Mouse (Mus musculus) brain, adult 2 months (tissue): ENCODE results near the gene Olfr56.

ENCODE experiments used
- DNase-seq: peaks from one replicate; pipeline ENCODE4 v3.0.0; 2011; ENCODE audit warnings: low read depth, low spot score

Olfr56 gene

DNA sequence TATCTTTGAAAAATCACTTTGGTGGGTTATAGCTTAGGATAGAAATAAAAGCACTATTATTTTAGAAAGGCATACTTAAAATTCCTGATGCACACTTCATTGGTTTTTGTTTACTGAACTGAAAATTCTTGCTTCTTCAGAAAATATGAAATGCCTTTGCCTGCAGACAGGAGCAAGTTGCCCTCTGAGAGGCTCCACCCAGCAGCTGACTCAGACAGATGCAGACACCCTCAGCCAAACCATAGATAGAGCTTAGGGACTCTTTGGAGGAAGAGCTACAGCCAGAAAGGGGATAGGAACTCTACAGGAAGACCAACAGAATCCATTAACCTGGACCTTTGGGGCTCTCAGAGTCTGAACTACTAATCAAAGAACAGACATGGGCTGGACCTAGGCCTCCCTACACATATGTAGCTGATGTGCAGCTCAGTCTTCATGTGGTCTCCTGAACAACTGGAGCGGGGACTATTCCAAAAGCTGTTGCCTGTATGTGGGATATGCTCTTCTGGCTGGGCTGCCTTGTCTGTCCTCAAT lies 113.4 kb downstream of the Olfr56 start:
- no peak for DNase-seq

DNA sequence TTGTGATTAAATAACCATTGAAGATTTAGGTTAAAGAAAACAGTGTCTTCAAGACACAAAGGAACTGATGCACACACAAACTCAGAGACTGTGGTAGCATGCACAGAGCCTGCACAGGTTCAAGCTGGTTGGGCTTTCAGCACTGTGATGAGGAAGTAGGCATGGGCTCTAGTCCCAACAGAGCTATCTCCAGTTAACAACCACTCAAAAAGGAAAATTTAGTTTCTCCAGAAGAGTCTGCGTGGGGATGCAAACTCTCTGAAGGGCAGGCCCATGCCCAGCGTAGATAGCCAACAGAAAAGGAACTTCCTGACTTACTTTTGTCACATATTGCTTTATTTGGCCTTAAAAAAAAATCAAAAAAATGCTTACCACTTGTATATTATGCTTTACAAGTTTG lies 114.1 kb downstream of the Olfr56 start:
- no peak for DNase-seq

DNA sequence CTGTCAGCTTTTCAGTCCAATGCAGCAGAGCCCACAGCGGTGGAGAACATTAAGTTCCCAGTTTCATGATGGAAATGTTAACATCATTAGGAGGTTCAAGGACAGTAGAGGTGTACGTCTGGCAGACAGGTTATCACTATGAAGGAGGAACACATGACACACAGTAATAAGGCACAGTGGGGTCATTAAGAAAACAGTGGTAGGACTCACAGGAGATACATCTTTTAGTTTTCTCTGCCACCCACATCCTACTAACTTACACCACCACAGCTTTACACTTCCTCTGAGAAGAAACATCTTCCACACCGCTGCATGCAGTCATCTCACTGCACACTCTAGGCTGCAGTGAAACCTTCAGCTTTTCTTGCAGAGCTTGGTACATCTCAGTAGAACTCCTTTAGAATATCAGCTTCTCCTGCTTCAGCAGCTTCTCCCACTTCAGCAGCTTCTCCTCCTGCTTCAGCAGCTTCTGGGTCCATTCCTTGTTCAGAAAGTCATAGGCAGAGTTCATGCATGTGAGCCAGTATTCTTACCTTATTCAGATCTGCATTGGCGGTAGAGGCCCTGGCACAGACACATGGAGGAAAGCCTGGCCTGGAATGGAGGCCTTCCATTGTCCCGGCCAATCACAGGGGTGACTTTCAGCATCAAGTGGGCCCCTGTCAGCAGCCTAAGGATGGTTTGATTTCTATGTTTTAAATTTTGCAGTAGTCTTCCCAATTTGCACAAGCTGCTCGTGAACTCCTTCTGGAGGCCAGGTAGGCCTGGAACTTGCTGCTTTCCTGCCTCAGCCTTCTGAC lies 115.4 kb downstream of the Olfr56 start:
- DNase-seq: no peak

DNA sequence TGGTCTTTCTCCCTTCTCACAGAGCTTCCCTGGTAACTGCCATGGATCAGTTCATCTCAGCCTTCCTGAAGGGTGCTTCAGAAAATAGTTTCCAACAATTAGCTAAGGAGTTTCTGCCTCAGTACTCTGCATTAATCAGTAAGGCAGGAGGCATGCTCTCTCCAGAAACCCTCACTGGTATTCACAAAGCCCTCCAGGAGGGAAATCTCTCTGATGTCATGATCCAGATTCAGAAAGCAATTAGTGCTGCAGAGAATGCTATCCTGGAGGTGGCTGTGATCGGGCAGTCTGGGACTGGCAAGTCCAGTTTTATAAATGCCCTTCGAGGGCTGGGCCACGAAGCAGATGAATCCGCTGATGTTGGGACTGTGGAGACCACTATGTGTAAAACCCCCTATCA lies 116.7 kb downstream of the Olfr56 start:
- no peak for DNase-seq

DNA sequence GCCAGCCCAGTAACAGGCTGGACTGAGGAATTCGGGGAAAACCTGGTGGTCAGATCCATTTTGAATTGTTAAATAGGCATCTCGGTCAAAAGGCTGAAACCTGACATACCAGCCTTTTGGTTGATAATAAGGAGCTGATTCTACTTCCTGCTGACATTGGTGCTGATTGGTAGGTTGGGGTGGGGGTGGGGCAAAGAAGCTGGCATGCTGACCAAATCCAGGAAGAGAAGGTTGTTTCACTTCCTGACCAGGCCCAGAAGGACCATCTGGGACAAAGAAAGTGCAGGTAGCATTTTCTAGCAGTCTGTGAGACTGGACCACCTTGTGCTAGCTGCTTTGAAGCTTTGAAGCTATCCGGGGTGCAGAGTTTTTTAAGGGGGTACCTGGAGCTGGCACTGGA lies 121.7 kb downstream of the Olfr56 start:
- DNase-seq: no peak

DNA sequence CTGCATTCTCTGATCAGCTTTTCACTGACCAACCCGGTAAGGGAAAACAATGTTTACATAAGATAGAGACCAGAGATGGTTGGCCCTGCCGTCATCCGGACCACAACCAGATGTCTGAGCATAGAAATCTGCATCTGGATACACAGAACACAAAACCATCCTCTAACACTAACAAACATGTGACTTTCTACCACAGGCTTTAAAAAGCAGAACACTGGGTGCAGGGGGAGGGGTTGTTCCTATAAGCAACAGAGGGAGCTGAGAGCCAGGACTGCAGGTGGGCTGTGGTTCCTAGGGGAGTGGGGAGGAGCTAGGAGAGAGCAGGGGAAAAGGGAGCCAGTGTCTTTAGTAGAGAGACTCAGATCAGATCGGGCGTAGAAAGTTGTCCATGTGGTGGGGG lies 122.8 kb downstream of the Olfr56 start:
- no peak for DNase-seq

DNA sequence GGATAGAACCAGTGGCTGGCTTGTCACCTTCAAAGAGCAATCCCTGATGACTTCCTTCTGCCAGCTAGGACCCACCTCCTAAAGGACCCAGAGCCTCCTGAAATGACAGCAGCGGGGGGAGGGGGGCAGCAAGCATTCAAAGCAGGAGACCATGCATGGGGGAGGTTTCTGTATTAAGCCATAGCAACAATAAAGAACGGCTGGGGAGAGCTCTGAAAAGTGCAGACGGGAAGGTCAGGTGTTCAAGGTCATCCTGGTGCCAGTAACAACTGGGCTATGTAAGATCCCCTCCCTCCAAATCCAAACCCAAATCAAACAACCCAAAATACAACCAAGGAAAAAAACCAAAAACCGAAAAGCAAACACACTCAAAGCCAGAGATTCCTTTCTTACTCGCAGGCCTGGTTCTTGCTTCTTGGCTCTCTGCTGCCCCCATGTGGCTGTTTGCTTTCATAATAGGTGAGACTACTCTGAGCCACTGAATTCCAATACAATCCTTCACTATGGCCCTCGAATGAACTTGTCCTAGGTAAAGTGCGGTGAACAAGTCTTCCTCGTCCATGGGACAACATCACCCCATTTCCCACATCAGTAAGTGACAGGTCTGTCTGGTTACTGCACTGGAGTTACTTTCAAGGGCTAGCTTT lies 124.5 kb downstream of the Olfr56 start:
- DNase-seq: peak; percentile 89

DNA sequence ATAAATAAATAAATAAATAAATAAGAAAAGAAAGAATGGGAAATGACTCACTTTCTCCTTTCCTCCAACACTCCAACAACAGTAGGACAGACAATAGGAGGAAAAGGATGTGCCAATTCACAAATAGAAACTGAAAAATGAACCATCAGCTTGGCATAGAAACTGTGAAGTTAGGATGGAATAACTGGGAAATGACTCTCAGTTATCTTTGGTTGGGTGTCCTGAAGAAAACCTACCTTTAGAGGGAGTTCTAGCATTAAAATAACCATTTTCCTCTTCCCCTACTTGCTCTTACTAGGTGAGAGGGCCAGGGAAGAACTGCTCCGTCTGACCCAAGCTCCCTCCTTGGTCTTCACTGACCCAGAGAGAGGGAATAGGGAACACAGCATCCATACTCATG lies 127.1 kb downstream of the Olfr56 start:
- DNase-seq: no peak

DNA sequence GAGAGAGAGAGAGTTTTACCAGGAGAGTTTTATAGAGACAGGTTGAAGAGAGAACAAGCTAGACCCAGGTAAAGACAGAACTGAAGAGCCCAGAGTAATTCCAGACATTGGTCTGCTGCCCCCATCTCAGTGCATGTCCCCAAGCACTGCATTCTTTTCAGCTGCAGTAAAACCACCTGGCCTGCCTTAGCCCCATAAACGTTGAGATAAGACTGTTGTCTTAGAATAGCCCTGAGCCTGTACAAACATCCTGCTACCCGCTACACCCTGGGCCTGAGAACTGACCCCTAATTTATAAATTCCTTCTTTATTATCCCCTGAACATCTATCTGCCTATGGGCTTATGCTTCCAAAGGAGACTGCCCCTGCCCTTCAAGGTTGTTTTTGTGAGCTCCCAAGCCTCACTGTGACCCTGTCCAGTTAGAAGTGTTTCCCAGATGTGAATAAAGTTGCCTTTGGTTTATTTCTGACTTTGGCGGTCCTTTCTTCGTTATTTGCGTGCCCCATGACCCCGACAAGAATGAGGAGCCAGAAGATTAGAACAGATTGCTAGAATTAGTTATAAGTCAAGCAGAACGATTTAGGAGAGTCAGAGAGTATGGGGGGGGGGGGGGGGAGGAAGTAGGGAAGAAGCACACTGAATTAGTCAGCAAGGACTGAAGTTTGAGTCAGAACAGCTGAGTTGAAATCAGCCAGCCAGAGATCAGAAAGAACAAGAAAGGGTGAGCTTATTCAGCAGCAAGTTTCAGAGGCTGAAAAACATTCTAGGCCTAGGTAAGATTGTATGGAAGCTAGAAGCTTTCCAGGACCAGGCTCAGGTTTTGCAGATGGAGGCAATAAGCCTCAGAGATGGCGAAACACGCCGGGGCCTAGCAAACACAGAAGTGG lies 129.2 kb downstream of the Olfr56 start:
- peak; percentile 25 for DNase-seq

DNA sequence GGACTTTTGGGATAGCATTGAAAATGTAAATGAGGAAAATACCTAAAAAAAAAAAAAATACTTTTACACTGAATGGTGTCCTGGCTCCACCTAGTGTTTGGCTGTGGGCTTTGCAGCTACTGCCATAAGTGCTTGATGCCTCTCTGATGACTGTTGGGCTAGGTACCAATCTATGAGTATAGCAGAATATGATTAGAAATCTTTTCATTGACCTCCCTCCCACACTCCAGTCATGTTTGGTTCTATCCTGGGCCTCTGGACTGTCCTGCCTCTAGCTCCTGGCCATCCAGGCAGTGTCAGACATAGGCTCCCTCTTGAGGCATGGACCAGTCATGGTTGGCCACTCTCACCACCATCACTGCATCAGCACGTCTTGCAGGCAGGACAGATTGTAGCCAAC lies 130.1 kb downstream of the Olfr56 start:
- peak; percentile 56 for DNase-seq

DNA sequence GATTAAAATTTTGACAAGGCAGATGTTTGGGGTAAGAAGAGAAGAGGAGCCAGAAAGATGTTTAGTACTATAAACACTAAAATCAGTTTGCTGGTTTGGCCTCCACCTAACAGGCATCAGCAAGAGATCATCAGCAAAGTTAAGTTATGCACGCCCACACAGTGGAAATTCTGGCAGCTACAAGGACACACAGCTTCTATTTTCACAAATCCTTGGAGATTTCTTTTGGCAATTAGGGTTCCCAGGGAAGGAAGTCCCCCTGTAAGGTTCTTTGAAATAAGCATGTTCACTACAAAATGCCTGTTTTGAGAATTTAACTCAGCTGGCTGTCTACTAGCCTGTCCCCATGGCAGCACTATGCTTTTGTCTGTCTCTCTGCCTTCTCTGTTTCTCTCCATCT lies 132.3 kb downstream of the Olfr56 start:
- DNase-seq: peak; percentile 48

DNA sequence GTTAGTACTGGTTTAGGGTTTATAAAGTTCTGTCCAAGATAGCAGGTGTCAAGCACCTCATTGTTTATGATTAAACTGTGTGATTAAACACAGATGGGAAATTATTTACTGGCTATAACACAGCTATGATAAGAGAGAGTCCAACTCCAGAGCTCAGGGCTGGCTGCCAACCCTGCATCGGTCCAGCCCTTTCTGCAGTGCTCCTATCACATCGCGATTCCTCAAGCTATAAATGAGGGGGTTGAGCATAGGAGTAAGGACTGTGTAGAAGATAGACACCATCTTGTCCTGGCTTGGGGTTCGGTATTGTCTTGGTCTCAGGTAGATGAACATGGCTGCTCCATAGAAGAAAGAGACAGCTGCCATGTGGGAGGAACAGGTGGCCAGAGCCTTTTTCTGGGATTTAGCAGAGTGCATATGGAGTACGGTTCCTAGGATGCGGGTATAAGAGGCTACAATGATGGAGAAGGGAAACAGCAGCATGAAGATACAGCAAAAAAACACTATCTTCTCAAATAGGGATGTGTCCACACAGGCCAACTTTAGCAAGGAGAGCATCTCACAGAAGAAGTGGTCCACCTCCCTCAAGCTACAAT lies 134.0 kb downstream of the Olfr56 start:
- peak; percentile 59 for DNase-seq

DNA sequence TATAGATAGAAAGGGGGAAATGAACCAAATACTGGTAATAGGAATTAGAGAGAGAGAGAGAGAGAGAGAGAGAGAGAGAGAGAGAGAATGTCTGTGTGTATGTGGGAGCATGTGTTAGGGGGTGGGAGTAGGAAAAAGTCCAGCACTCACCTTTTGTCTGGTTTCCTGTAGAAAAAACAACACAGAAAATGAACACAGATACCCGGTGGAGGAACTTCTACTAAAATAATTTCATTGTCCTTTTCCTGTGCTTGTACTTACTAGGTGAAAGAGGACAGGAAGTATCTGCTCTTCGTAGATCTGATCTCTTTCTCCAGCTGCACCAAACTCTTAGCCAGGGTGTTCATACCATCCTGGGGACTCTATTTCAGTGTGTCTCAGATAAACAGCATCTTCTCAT lies 135.5 kb downstream of the Olfr56 start:
- DNase-seq: no peak

DNA sequence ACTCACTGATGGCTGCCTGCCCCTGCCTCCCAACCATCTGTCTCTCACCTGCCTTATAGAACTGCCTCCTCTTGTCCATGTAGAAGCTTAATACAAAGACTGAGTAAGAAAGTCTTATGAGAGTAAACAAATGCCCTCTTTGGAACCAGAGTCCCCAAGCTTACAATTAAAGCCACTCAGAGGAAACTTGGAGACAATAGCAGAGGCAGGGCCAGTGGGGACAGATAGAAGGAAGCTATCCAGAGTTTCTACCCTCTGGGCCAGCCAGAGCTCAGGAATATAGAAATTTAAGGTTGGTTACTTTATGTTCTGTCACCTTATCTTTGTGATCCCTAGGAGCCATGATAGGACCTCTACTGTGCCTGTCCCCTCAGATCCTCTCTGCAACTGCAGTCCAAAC lies 136.1 kb downstream of the Olfr56 start, which contains the start of gene Olfr1396:
Gene Olfr1396 (minus strand): TSS at position 101 of the 400 bp plus-strand sequence.
- no peak for DNase-seq

DNA sequence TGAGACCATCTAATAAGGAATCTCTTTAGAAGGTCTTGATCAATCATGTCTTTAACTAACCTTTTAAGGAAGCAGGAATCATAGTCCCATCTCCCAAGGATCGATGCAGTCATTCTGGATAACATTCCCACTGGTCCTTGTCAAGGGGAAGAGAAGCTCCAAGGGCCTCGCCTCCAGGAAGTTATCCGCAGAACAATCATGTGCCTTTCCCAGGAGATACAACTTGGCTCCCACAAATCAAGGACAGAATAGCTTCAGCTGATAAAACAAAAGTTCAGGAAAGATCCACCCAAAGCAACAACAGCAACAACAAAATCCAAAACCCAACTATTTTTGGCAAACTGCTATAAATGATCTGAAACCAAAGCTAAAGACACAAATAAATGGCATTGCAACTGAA lies 140.9 kb downstream of the Olfr56 start:
- no peak for DNase-seq

DNA sequence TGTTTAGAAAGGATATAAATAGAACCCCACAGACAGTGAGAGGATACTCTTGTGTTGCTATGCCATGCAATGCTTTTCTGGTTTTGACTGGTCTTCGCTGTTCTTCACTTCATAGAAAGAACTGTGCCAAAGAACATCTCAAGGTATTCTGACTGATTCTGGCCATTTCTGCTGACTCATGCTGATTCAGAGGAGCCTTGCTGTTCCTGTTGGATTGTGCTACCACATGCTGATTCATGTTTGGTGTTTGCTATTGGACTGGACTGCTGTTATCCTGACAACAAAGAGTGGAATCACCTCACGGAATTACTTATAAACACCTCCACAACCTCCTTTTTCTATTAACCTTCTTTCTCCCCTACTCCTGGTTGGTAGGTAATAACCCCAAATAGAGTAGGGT lies 145.5 kb downstream of the Olfr56 start:
- DNase-seq: peak; percentile 37

DNA sequence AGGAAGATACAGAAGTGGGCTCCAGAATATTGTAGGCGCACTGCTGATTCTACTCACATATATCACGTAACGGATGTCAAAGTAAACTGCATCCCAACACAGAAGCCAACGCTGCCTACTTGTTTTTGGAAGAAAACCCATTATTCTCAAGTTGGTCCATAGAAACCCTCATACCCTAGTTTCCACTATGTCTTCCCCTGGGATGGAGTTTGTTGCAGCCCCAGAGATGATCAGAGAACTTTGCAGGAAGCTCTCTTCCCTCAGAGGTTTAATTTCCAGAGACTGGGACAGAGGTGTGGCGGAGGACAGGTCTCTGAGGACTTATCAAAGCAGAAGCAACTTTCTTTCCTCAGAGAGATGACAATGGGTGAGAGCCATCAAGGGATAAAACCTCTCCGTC lies 163.3 kb downstream of the Olfr56 start, which contains the start of gene Olfr1395:
Gene Olfr1395 (plus strand): TSS at position 301 of the 400 bp plus-strand sequence.
- no peak for DNase-seq

DNA sequence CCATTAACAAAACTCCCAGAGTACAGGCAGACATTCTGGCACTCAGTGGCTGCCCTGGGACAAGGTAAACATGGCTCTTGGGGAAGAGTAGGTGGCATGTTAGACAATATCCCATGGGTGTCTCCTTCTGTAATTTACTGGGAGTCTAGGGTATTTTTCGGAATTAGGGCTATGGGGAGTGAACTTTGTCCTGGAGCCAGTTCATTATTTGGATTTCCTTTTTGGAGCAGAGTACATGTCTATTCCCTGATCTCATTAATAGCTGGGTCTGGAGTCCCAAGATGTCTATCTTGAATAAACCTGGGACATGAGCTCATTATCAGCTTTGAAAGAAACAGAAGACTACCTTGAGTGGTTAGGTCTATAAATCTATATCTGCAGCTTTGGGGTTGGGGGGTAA lies 175.4 kb downstream of the Olfr56 start, which contains the start of gene Olfr1394:
Gene Olfr1394 (plus strand): TSS at position 301 of the 400 bp plus-strand sequence.
- no peak for DNase-seq

DNA sequence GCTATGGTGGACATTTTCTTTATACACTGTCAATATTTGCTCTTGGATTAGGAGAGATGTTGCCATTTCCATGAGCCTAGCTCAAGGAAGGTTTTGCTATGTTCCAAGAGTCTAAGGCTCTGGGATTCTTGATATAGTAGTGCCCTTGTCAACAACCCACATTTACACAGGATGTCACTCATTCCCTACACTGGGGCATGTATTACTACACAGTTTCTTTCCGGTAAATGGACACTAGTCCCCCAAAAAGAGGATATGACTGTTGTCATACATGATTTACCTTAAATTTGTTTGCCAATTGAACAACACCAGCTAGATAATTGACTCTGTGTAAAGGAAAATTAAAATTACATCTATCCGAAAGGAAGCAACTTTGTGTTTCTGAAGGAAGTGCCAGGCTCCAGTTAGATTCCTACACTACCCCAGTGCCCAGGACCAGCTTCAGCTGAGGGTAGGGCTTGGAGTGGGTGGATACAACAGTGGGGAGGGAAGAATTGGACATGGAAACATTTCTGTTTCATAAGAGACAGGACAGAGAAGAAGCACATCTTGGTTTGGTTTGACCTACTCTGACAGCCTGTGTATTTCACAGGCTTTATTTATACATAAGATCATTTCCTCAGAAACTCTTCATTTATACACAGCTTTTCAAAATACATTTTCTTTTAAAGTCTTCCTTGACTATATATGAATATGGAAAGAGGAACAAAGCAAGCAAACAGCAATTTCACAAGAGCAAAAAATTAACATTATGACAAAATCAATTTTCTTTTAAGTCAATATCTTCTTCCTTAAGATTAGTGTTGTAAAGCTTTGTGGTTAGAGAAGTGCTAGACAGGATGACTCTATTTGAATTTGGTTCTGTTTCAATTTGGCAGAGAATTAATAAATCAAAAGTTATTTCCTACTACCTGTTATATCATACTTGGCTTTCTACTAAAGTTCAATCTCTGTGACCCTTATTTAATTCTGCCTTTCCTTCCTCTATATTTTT lies 178.4 kb downstream of the Olfr56 start:
- DNase-seq: no peak
